Mouse (Mus musculus) embryonic facial prominence, embryonic 10.5 days (tissue): ENCODE measurements around the gene Pkd1l3. TPM values are rescaled to one million over a fixed set of nuclear protein-coding genes. Genes with fewer than 3 reads are reported as not detected.
A peak's percentile ranks its signal among the peaks of the same experiment; 100 is the strongest.

ENCODE experiments used
- DNase-seq: peaks from one replicate; pipeline ENCODE4 v3.0.0-alpha.2; 2017; ENCODE audit warnings: low spot score
- H3K27ac ChIP-seq: fragments of 300-500 bp; sonication (generic); replicated peaks from 2 replicates; pipeline ENCODE4 v1.5.1; 2016; ENCODE audit warnings: mild to moderate bottlenecking
- H3K27me3 ChIP-seq: fragments of 300-500 bp; sonication (generic); replicated peaks from 2 replicates; pipeline ENCODE4 v1.6.1; 2016; ENCODE audit warnings: low read depth, mild to moderate bottlenecking; ENCODE audit not compliant: poor library complexity, severe bottlenecking
- H3K36me3 ChIP-seq: fragments of 300-500 bp; sonication (generic); replicated peaks from 2 replicates; pipeline ENCODE4 v1.6.1; 2016; ENCODE audit warnings: mild to moderate bottlenecking, moderate library complexity
- H3K4me1 ChIP-seq: fragments of 300-500 bp; sonication (generic); 2 replicates; pipeline ENCODE4 v1.6.1; 2016
- H3K4me3 ChIP-seq: fragments of 300-500 bp; sonication (generic); 2 replicates; pipeline ENCODE4 v1.5.1; 2016; ENCODE audit warnings: mild to moderate bottlenecking, moderate library complexity
- H3K9me3 ChIP-seq: fragments of 300-500 bp; sonication (generic); 2 replicates; pipeline ENCODE4 v1.6.1; 2016; ENCODE audit warnings: mild to moderate bottlenecking
- WGBS: fragments of 180-500 bp; shearing (Covaris S2); methylation state at CpG from one replicate; pipeline ENCODE4 v1.1.7; 2016; 5-methylcytosine and 5-hydroxymethylcytosine counted together
- polyA plus RNA-seq: library from polyadenylated mRNA; unstranded; fragments of >200 nt; fragmentation: Nextera tagmentation; extraction: Ambion mirVana; gene quantifications from 2 replicates; pipeline ENCODE4 v1.2.1, GENCODE M21; 2016

Gene Pkd1l3
- polyA plus RNA-seq, 1 experiment from 2014 or later, result 0.12 TPM

- no peak overlapping the region for H3K27ac ChIP-seq
- H3K27me3 ChIP-seq, result 0 out of 2 replicates have a peak, but pooled peaks cover 3% of the 10 kb centered on the region
- peak; percentile 46 for DNase-seq
- H3K4me1 ChIP-seq, result peaks cover 29% of the 10 kb centered on the region
- H3K9me3 ChIP-seq, result no peaks in the 10 kb centered on the region
- peak overlapping the region; percentile 99 for H3K4me3 ChIP-seq
- 65% methylated on average over 5 of the region's 5 CpGs for WGBS
- H3K36me3 ChIP-seq, result peaks cover 24% of the 10 kb centered on the region
Measured at GRCm38 (mm10) chr8:109691769-109692168, 77.5 kb downstream of the Pkd1l3 start.

GRCm38 (mm10) chr8:109692443-109693145 lies 78.3 kb downstream of the Pkd1l3 start:
- DNase-seq, result no peak
- Histone ChIP-seq H3K4me3 (peak overlapping the region; percentile 99), H3K27me3 (0 out of 2 replicates have a peak, but pooled peaks cover 3% of the 10 kb centered on the region), H3K4me1 (peaks cover 29% of the 10 kb centered on the region), H3K9me3 (no peaks in the 10 kb centered on the region), H3K27ac (peak overlapping the region; percentile 96), H3K36me3 (peaks cover 22% of the 10 kb centered on the region)
- 1% methylated on average over 38 of the region's 38 CpGs for WGBS

- Histone ChIP-seq H3K9me3 (no peaks in the 10 kb centered on the region), H3K4me1 (peaks cover 29% of the 10 kb centered on the region), H3K27ac (peak within 1 kb of the TSS; percentile 96), H3K27me3 (0 out of 2 replicates have a peak, but pooled peaks cover 3% of the 10 kb centered on the region), H3K36me3 (peaks cover 19% of the 10 kb centered on the region), H3K4me3 (peak within 1 kb of the TSS; percentile 99)
- peak; percentile 98 for DNase-seq
- under 1% methylated on average over 57 of the region's 57 CpGs for WGBS
Measured at GRCm38 (mm10) chr8:109693146-109693900, 79.0 kb downstream of the Pkd1l3 start, which contains the start of gene Ist1. Gene Ist1 (minus strand): TSS chr8:109693260.

- Histone ChIP-seq H3K9me3 (no peaks in the 10 kb centered on the region), H3K27me3 (0 out of 2 replicates have a peak, but pooled peaks cover 3% of the 10 kb centered on the region), H3K4me1 (peaks cover 29% of the 10 kb centered on the region), H3K27ac (no peak overlapping the region), H3K36me3 (peaks cover 16% of the 10 kb centered on the region), H3K4me3 (peak overlapping the region; percentile 99)
- WGBS, result 44% methylated on average over 6 of the region's 6 CpGs
- peak; percentile 30 for DNase-seq
Measured at GRCm38 (mm10) chr8:109694154-109694553, 79.8 kb downstream of the Pkd1l3 start.

- DNase-seq, result no peak
- Histone ChIP-seq H3K36me3 (no peaks in the 10 kb centered on the region), H3K4me1 (peaks cover 9% of the 10 kb centered on the region), H3K4me3 (no peak overlapping the region), H3K9me3 (no peaks in the 10 kb centered on the region), H3K27ac (no peak overlapping the region), H3K27me3 (peaks cover 5% of the 10 kb centered on the region; the same call in 1 of the 2 replicates)
- 68% methylated on average over 1 of the region's 1 CpGs for WGBS
Measured at GRCm38 (mm10) chr8:109697754-109698153, 83.4 kb downstream of the Pkd1l3 start.

- H3K4me1 ChIP-seq, result peaks cover 9% of the 10 kb centered on the region
- peaks cover 10% of the 10 kb centered on the region; the same call in 1 of the 2 replicates for H3K27me3 ChIP-seq
- DNase-seq, result no peak
- H3K27ac ChIP-seq, result no peak overlapping the region
- H3K9me3 ChIP-seq, result no peaks in the 10 kb centered on the region
- H3K36me3 ChIP-seq, result no peaks in the 10 kb centered on the region
- H3K4me3 ChIP-seq, result no peak overlapping the region
- 80% methylated on average over 3 of the region's 3 CpGs for WGBS
Measured at GRCm38 (mm10) chr8:109698477-109698876, 84.2 kb downstream of the Pkd1l3 start.

GRCm38 (mm10) chr8:109704565-109705319 lies 90.4 kb downstream of the Pkd1l3 start:
- H3K4me3 ChIP-seq, result peak overlapping the region; percentile 94
- H3K27ac ChIP-seq, result peak overlapping the region; percentile 100
- H3K27me3 ChIP-seq, result peaks cover 20% of the 10 kb centered on the region
- H3K36me3 ChIP-seq, result peaks cover 24% of the 10 kb centered on the region
- 15% methylated on average over 24 of the region's 24 CpGs for WGBS
- H3K4me1 ChIP-seq, result peaks cover 28% of the 10 kb centered on the region
- H3K9me3 ChIP-seq, result no peaks in the 10 kb centered on the region
- no peak for DNase-seq

GRCm38 (mm10) chr8:109705320-109706075 lies 91.2 kb downstream of the Pkd1l3 start, which contains the start of gene Zfp821:
Gene Zfp821 (plus strand): TSS chr8:109705546.
- under 1% methylated on average over 96 of the region's 100 CpGs for WGBS
- Histone ChIP-seq H3K27me3 (peaks cover 20% of the 10 kb centered on the region), H3K9me3 (no peaks in the 10 kb centered on the region), H3K36me3 (peaks cover 32% of the 10 kb centered on the region), H3K4me1 (peaks cover 28% of the 10 kb centered on the region), H3K27ac (peak within 1 kb of the TSS; percentile 100), H3K4me3 (peak within 1 kb of the TSS; percentile 94)
- DNase-seq, result peak; percentile 97

- Histone ChIP-seq H3K27ac (peak overlapping the region; percentile 100), H3K9me3 (no peaks in the 10 kb centered on the region), H3K36me3 (peaks cover 40% of the 10 kb centered on the region), H3K27me3 (peaks cover 20% of the 10 kb centered on the region), H3K4me3 (peak overlapping the region; percentile 94), H3K4me1 (peaks cover 28% of the 10 kb centered on the region)
- DNase-seq, result no peak
- WGBS, result 1% methylated on average over 30 of the region's 30 CpGs
Measured at GRCm38 (mm10) chr8:109706076-109706873, 92.0 kb downstream of the Pkd1l3 start.

- Histone ChIP-seq H3K4me3 (peak overlapping the region; percentile 94), H3K9me3 (no peaks in the 10 kb centered on the region), H3K4me1 (peaks cover 28% of the 10 kb centered on the region), H3K27me3 (peaks cover 20% of the 10 kb centered on the region), H3K36me3 (peaks cover 45% of the 10 kb centered on the region), H3K27ac (0 out of 2 replicates have a peak overlapping the region, but pooled peaks have one; percentile 100)
- DNase-seq, result peak; percentile 83
- 38% methylated on average over 2 of the region's 2 CpGs for WGBS
Measured at GRCm38 (mm10) chr8:109706874-109707237, 92.5 kb downstream of the Pkd1l3 start.

GRCm38 (mm10) chr8:109707921-109708320 lies 93.6 kb downstream of the Pkd1l3 start:
- WGBS, result 95% methylated on average over 4 of the region's 4 CpGs
- H3K9me3 ChIP-seq, result no peaks in the 10 kb centered on the region
- peaks cover 28% of the 10 kb centered on the region for H3K4me1 ChIP-seq
- no peak overlapping the region for H3K27ac ChIP-seq
- peaks cover 56% of the 10 kb centered on the region for H3K36me3 ChIP-seq
- H3K27me3 ChIP-seq, result peaks cover 17% of the 10 kb centered on the region
- no peak for DNase-seq
- no peak overlapping the region for H3K4me3 ChIP-seq
